Mouse (Mus musculus): ENCODE results near the gene Polr3gl. TPM values are rescaled to one million over a fixed set of nuclear protein-coding genes. Genes with fewer than 3 reads are reported as not detected.
A peak's percentile ranks its signal among the peaks of the same experiment; 100 is the strongest.

The Polr3gl gene
- polyA plus RNA-seq, 1 experiment from 2014 or later: 36.7 TPM

DNA sequence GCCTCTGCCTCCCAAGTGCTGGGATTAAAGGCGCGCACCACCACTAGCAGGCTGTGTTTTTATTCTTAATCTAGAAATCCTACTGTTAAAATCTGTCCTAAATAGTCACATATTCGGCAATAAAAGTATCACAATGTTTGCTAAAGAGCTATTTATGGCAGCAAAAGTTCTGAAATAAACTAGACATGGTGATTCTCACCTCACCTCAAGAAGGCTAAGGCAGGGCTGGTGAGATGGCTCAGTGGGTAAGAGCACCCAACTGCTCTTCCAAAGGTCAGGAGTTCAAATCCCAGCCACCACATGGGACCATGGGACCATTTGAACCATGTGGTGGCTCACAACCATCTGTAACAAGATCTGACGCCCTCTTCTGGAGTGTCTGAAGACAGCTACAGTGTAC, 3.3 kb downstream of the Polr3gl start:
- no peak overlapping the region for H3K9ac ChIP-seq (ENCODE audit: low read depth, low read length)
- H3K27me3 ChIP-seq (ENCODE audit: control insufficient read depth, insufficient read depth, low read depth, low read length): no peaks in the 10 kb centered on the region
- H3K4me3 ChIP-seq (ENCODE audit: low read depth, low read length): no peak overlapping the region
- H3K4me2 ChIP-seq (ENCODE audit: low read length): no peak overlapping the region
- peaks cover 20% of the 10 kb centered on the region for H3K4me1 ChIP-seq (ENCODE audit: control insufficient read depth, insufficient read depth, low read length)
- no peaks in the 10 kb centered on the region for H3K9me3 ChIP-seq (replicated peaks; ENCODE audit: control insufficient read depth, low read length, poor library complexity, severe bottlenecking)
- H3K27ac ChIP-seq (ENCODE audit: low read length): no peak overlapping the region
- ATAC-seq: no peak
- H3K36me3 ChIP-seq (ENCODE audit: control insufficient read depth, insufficient read depth, low read length): no peaks in the 10 kb centered on the region
- WGBS: 83% methylated on average over 4 of the region's 4 CpGs

DNA sequence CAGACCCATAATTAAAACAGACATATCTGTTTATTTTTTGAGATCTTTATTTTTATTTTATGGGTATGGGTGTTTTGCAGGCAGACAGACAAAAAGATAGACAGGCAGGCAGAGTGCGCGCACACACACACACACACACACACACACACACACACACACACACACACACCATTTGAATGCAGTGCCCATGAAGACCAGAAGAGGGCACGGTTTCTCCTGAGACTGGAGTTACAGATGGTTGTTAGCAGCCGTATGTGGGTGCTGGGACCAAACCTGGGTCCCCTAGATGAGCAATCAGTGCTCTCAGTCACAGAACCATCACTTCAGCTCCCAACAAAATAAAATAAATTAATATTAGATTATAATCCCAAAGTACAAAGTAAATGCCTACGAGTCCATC, 10.6 kb downstream of the Polr3gl start:
- WGBS: 94% methylated on average over 5 of the region's 5 CpGs
- no peak for ATAC-seq
- H3K4me3 ChIP-seq (ENCODE audit: low read depth, low read length): no peak overlapping the region

DNA sequence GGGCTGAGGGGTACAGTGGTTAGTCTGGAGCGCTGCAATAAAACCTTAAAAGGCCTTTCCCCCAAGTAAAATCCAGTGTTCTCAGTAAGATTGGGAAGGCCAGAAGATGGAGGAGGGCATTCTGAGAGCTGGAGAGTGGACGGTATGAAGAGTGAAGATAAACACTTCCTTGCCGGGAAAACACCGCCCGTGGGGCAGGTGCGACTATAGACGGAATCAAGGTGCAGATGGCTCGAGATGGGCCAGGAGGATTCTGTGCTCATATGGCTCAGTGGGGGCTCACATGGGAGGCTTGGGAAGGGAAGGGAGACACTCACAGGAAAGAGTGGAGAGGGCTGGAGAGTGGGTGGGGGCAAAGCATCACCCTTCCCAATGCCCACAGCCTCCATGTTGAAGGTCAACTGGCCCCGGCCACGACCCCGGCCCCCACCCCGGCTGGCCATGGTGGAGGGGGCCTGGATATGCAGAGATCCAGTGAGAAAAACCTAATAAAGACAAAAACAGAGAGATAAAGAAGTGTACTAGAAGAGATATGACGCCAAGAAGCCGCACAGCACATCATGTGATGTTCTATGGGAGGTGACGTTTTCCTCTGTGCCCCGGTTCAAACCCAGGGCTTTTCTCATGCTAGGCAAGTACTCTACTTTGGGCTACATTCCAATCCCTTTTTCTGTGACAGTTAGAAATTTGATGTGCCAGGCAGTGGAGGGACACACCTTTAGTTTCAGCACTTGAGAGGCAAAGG, 12.0 kb downstream of the Polr3gl start:
- no peak for ATAC-seq
- H3K36me3 ChIP-seq (ENCODE audit: control insufficient read depth, insufficient read depth, low read length): no peaks in the 10 kb centered on the region
- peaks cover 7% of the 10 kb centered on the region for H3K4me1 ChIP-seq (ENCODE audit: control insufficient read depth, insufficient read depth, low read length)
- no peak overlapping the region for H3K4me3 ChIP-seq (ENCODE audit: low read depth, low read length)
- 86% methylated on average over 16 of the region's 16 CpGs for WGBS
- H3K9ac ChIP-seq (ENCODE audit: low read depth, low read length): no peak overlapping the region
- no peaks in the 10 kb centered on the region for H3K9me3 ChIP-seq (replicated peaks; ENCODE audit: control insufficient read depth, low read length, poor library complexity, severe bottlenecking)
- H3K4me2 ChIP-seq (ENCODE audit: low read length): no peak overlapping the region
- 0 out of 2 replicates have a peak, but pooled peaks cover 2% of the 10 kb centered on the region for H3K27me3 ChIP-seq (ENCODE audit: control insufficient read depth, insufficient read depth, low read depth, low read length)
- H3K27ac ChIP-seq (ENCODE audit: low read length): no peak overlapping the region

More for the DNA sequence above, 10.6 kb downstream of the Polr3gl start:
- H3K9ac ChIP-seq (ENCODE audit: low read depth, low read length): no peak overlapping the region
- peaks cover 7% of the 10 kb centered on the region for H3K4me1 ChIP-seq (ENCODE audit: control insufficient read depth, insufficient read depth, low read length)
- H3K36me3 ChIP-seq (ENCODE audit: control insufficient read depth, insufficient read depth, low read length): no peaks in the 10 kb centered on the region
- H3K27me3 ChIP-seq (ENCODE audit: control insufficient read depth, insufficient read depth, low read depth, low read length): 0 out of 2 replicates have a peak, but pooled peaks cover 2% of the 10 kb centered on the region
- no peak overlapping the region for H3K4me2 ChIP-seq (ENCODE audit: low read length)
- H3K27ac ChIP-seq (ENCODE audit: low read length): no peak overlapping the region
- no peaks in the 10 kb centered on the region for H3K9me3 ChIP-seq (replicated peaks; ENCODE audit: control insufficient read depth, low read length, poor library complexity, severe bottlenecking)

DNA sequence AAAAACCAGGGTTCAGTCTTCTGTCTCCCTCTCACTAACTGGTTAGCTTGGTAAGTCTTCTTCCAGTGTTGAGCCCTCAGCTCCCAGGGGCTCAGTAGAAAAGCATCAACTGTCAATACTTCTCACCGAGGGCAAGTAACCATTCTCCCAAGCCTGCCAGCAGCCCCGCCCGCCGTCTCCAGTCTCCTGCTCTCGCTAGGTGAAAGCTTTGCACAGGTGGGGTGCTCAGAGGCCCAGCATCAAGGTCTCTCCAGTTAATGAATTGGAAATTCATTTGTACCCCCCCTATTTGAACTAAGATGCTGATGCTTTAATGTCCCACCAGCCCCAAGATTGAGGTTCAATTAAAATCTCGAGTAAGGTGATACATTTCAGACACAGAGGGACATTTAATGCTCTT, 12.8 kb downstream of the Polr3gl start:
- Histone ChIP-seq H3K9ac (ENCODE audit: low read depth, low read length) (no peak overlapping the region; the same call in 1 of the 2 replicates), H3K4me3 (ENCODE audit: low read depth, low read length) (no peak overlapping the region), H3K9me3 (replicated peaks; ENCODE audit: control insufficient read depth, low read length, poor library complexity, severe bottlenecking) (no peaks in the 10 kb centered on the region), H3K27me3 (ENCODE audit: control insufficient read depth, insufficient read depth, low read depth, low read length) (0 out of 2 replicates have a peak, but pooled peaks cover 2% of the 10 kb centered on the region), H3K4me2 (ENCODE audit: low read length) (no peak overlapping the region; the same call in 1 of the 2 replicates), H3K4me1 (ENCODE audit: control insufficient read depth, insufficient read depth, low read length) (peaks cover 7% of the 10 kb centered on the region), H3K36me3 (ENCODE audit: control insufficient read depth, insufficient read depth, low read length) (no peaks in the 10 kb centered on the region), H3K27ac (ENCODE audit: low read length) (no peak overlapping the region)
- 50% methylated on average over 6 of the region's 6 CpGs for WGBS
- no peak for ATAC-seq

DNA sequence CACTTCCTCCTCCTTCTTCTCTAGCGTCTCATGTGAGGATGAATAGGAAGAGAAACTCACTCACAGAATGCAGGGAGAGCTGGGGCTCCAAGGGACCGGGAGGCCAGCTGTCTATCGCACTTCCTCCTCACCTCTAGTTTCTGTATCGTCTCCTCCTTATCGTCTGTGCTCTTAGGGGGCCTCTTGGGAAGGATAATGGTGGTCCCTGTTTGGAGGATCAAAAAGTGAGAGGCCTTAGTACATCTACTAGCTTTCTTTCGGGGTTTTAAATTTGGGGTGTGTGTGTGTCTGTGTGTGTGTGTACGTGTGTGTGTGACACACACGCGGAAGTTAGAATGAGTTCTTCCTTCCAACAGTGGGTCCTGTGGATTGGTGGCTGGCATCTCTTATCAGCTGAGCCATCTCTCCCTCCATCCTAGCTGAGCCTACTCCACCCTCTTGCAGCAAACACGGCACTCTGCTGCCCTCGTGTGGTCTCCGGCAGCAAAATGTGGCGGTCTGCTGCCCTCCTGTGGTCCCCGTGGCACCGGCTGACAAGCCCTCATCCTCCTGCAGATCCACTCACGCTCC, 14.0 kb downstream of the Polr3gl start:
- Histone ChIP-seq H3K4me3 (ENCODE audit: low read depth, low read length) (peak overlapping the region; percentile 40), H3K4me2 (ENCODE audit: low read length) (peak overlapping the region; percentile 68), H3K9me3 (replicated peaks; ENCODE audit: control insufficient read depth, low read length, poor library complexity, severe bottlenecking) (no peaks in the 10 kb centered on the region), H3K9ac (ENCODE audit: low read depth, low read length) (peak overlapping the region; percentile 69), H3K36me3 (ENCODE audit: control insufficient read depth, insufficient read depth, low read length) (no peaks in the 10 kb centered on the region), H3K27ac (ENCODE audit: low read length) (peak overlapping the region; percentile 65; the same call in 1 of the 2 replicates), H3K4me1 (ENCODE audit: control insufficient read depth, insufficient read depth, low read length) (peaks cover 7% of the 10 kb centered on the region), H3K27me3 (ENCODE audit: control insufficient read depth, insufficient read depth, low read depth, low read length) (0 out of 2 replicates have a peak, but pooled peaks cover 2% of the 10 kb centered on the region)
- WGBS: 12% methylated on average over 16 of the region's 16 CpGs
- peak; percentile 74 for ATAC-seq

DNA sequence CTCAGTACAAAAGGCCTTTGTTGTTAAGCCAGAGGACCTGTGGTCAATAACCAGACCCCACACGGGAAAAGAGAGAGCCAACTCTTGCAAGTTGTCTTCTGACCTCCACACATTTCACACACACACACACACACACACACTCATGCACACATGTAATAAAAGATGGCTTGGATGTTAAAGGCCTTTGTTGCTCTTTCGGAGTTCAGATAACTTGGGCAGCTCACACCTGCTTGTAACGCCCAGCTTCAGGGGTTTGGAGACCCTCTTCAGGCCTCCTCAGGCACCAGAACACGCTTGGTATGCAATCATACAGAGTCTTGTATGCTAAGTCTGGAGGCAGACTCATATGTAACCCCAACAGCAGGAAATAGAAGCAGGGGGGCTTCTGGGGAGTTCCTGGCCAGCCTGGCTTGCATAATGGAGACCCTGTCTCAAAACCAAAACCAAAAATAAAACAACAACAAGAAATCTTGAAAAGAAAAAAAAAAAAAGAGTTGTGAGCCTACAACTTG, 14.7 kb downstream of the Polr3gl start:
- H3K4me2 ChIP-seq (ENCODE audit: low read length): no peak overlapping the region
- no peaks in the 10 kb centered on the region for H3K9me3 ChIP-seq (replicated peaks; ENCODE audit: control insufficient read depth, low read length, poor library complexity, severe bottlenecking)
- H3K9ac ChIP-seq (ENCODE audit: low read depth, low read length): no peak overlapping the region
- no peak overlapping the region for H3K4me3 ChIP-seq (ENCODE audit: low read depth, low read length)
- no peaks in the 10 kb centered on the region for H3K36me3 ChIP-seq (ENCODE audit: control insufficient read depth, insufficient read depth, low read length)
- WGBS: 72% methylated on average over 4 of the region's 4 CpGs
- H3K4me1 ChIP-seq (ENCODE audit: control insufficient read depth, insufficient read depth, low read length): peaks cover 7% of the 10 kb centered on the region
- H3K27me3 ChIP-seq (ENCODE audit: control insufficient read depth, insufficient read depth, low read depth, low read length): 0 out of 2 replicates have a peak, but pooled peaks cover 2% of the 10 kb centered on the region
- ATAC-seq: no peak
- no peak overlapping the region for H3K27ac ChIP-seq (ENCODE audit: low read length)

DNA sequence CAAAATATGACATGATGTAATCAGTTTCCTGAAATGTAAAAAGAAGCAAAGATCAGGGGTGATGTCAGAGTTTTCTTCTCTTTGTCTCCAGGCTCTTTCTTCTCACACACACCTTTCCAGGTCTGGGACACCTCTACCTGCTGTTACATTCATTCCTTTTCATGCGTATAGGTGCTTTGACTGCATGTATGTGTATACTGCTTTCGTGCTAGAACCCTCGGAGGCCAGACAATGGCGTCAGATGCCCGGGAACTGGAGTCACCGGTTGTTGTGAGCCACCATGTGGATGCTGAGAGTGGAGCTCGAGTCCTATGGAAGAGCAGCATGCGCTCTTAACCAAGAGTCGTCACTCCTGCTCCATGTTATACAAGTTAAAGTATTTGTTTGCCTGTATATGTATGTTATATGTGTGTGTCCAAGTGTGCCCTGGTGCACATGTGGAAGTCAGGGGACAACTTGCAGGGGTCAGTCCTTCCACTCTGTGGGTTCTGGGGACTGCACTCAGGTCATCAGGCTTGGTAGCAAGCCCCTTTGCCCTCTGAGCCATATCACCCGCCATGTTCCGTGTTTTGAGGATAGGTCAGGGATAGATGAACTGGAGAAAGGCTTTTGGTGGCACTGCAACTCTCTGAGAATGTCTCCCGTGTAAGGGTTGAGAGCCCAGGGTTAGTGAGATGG, 15.3 kb downstream of the Polr3gl start:
- no peaks in the 10 kb centered on the region for H3K36me3 ChIP-seq (ENCODE audit: control insufficient read depth, insufficient read depth, low read length)
- H3K27me3 ChIP-seq (ENCODE audit: control insufficient read depth, insufficient read depth, low read depth, low read length): 0 out of 2 replicates have a peak, but pooled peaks cover 2% of the 10 kb centered on the region
- H3K4me1 ChIP-seq (ENCODE audit: control insufficient read depth, insufficient read depth, low read length): peaks cover 7% of the 10 kb centered on the region
- no peak overlapping the region for H3K4me2 ChIP-seq (ENCODE audit: low read length)
- H3K27ac ChIP-seq (ENCODE audit: low read length): no peak overlapping the region
- 81% methylated on average over 12 of the region's 12 CpGs for WGBS
- no peak overlapping the region for H3K9ac ChIP-seq (ENCODE audit: low read depth, low read length)
- no peak for ATAC-seq
- H3K4me3 ChIP-seq (ENCODE audit: low read depth, low read length): no peak overlapping the region
- H3K9me3 ChIP-seq (replicated peaks; ENCODE audit: control insufficient read depth, low read length, poor library complexity, severe bottlenecking): no peaks in the 10 kb centered on the region

DNA sequence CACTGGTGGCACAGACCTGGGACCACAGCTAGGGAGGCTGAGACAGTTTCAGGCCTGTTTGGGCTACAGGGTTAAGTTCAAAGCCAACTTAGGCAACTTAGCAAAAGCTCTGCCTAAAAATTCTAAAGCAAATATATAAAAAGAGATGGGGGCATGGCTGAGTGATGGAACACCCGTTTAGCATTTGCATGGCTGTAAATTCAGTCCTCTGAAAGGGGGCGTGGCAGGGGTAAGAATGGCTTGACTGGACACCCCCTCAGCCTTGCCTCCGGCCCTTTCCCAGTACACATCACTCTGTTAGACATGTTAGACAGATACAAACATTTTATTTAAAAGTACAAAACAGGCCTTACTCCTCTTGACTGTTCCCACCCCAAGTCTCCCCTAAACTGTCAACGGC, 16.4 kb downstream of the Polr3gl start:
- no peak overlapping the region for H3K4me3 ChIP-seq (ENCODE audit: low read depth, low read length)
- no peaks in the 10 kb centered on the region for H3K36me3 ChIP-seq (ENCODE audit: control insufficient read depth, insufficient read depth, low read length)
- 81% methylated on average over 4 of the region's 4 CpGs for WGBS
- H3K27ac ChIP-seq (ENCODE audit: low read length): no peak overlapping the region
- H3K9me3 ChIP-seq (replicated peaks; ENCODE audit: control insufficient read depth, low read length, poor library complexity, severe bottlenecking): no peaks in the 10 kb centered on the region
- no peak for ATAC-seq
- H3K4me2 ChIP-seq (ENCODE audit: low read length): no peak overlapping the region
- H3K27me3 ChIP-seq (ENCODE audit: control insufficient read depth, insufficient read depth, low read depth, low read length): 0 out of 2 replicates have a peak, but pooled peaks cover 2% of the 10 kb centered on the region
- peaks cover 7% of the 10 kb centered on the region for H3K4me1 ChIP-seq (ENCODE audit: control insufficient read depth, insufficient read depth, low read length)
- no peak overlapping the region for H3K9ac ChIP-seq (ENCODE audit: low read depth, low read length)

Measured in midbrain, embryonic 16.5 days (tissue).